Mouse (Mus musculus) ES-Bruce4 (cell line): ENCODE results near the gene Galnt18. TPM values are rescaled to one million over a fixed set of nuclear protein-coding genes. Genes with fewer than 3 reads are reported as not detected.

ENCODE experiments used
- H3K27ac ChIP-seq: 2 replicates; pipeline ENCODE4 v1.5.1; 2012; ENCODE audit warnings: low read length, inconsistent platforms; ENCODE audit not compliant: insufficient read depth
- H3K27me3 ChIP-seq: 2 replicates; pipeline ENCODE4 v1.6.1; 2012; ENCODE audit warnings: mild to moderate bottlenecking, low read length, inconsistent platforms; ENCODE audit not compliant: control insufficient read depth, poor library complexity, insufficient read depth, severe bottlenecking
- H3K36me3 ChIP-seq: 2 replicates; pipeline ENCODE4 v1.6.1; 2012; ENCODE audit warnings: inconsistent platforms, mild to moderate bottlenecking, low read length, moderate library complexity; ENCODE audit not compliant: control insufficient read depth, poor library complexity, insufficient read depth, severe bottlenecking
- H3K4me1 ChIP-seq: one replicate; pipeline ENCODE4 v1.8.1; 2011; ENCODE audit warnings: low read length; ENCODE audit not compliant: control insufficient read depth, insufficient read depth
- H3K4me3 ChIP-seq: 2 replicates; pipeline ENCODE4 v1.5.1; 2011; ENCODE audit warnings: low read depth, mild to moderate bottlenecking, low read length
- H3K9ac ChIP-seq: 2 replicates; pipeline ENCODE4 v1.6.1; 2012; ENCODE audit warnings: low read depth, mild to moderate bottlenecking, inconsistent platforms; ENCODE audit not compliant: poor library complexity, severe bottlenecking
- H3K9me3 ChIP-seq: replicated peaks from 2 replicates; pipeline ENCODE4 v1.6.1; 2012; ENCODE audit warnings: mild to moderate bottlenecking, low read length, inconsistent platforms; ENCODE audit not compliant: control insufficient read depth, poor library complexity, insufficient read depth, severe bottlenecking
- CTCF ChIP-seq: IDR thresholded peaks from one replicate; pipeline ENCODE4 v1.8.1; 2011; ENCODE audit warnings: low read depth, low read length
- EP300 ChIP-seq: IDR thresholded peaks from 2 replicates; pipeline ENCODE4 v1.6.1; 2011; ENCODE audit warnings: low read depth, low read length; ENCODE audit not compliant: insufficient read depth
- POLR2A ChIP-seq: IDR thresholded peaks from one replicate; pipeline ENCODE4 v1.8.1; 2011; ENCODE audit warnings: low read length; ENCODE audit not compliant: insufficient read depth
- polyA plus RNA-seq: library from polyadenylated mRNA; stranded (reverse); fragments of >200 nt; gene quantifications from 2 replicates; pipeline ENCODE4 v1.2.4, GENCODE M21; 2011; ENCODE audit warnings: low read depth; ENCODE audit not compliant: missing spikeins, insufficient read depth, insufficient read length

Galnt18 gene
- polyA plus RNA-seq, 1 experiment, result 2.6 TPM

DNA sequence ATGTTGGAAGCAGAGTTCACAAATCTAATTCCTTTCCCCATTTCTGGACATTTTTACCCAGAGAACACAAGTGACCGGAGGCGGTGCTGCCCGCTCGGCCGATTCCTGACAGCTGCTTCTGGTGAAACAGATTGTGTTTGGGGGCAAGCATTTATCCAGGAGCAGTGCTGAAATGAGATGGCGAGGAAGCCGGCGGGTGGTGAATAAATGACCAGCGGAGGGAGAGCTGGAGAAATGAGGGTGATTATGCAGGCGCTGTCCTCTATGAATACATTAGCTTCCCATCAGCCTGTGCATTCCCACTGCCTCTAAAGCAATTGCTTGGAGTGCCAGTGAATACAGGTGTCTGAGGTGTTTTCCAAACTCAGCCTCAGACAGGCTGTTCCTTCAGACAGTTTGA is 232.7 kb downstream of the Galnt18 start:
- Histone ChIP-seq H3K9ac (no peak overlapping the region), H3K36me3 (no peaks in the 10 kb centered on the region), H3K9me3 (no peaks in the 10 kb centered on the region), H3K4me1 (no peaks in the 10 kb centered on the region), H3K27me3 (no peaks in the 10 kb centered on the region; the same call in 1 of the 2 replicates), H3K4me3 (no peak overlapping the region), H3K27ac (no peak overlapping the region)
- no peak for TF ChIP-seq POLR2A
- TF ChIP-seq EP300, result no peak
- no peak for TF ChIP-seq CTCF

DNA sequence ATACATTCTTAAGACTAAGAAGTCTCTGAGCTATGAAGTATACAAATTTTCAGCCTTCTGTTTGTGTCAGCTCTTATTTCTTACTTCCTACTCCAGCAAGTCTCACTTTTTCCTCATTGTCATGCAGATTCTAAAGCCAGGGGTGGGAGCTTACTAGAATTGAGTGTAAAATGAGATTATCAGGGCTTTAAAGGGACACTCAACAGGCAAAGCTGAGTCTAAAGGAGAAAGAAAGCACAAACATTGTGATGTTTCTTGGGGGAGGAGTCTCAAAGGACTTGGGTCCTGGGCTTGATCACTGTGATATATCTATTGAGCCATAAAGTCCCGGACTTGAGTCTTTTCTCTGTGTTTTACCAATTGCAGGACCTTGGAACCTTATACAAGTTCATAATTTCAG is 234.2 kb downstream of the Galnt18 start:
- Histone ChIP-seq H3K9me3 (no peaks in the 10 kb centered on the region), H3K36me3 (no peaks in the 10 kb centered on the region), H3K27ac (no peak overlapping the region), H3K4me1 (no peaks in the 10 kb centered on the region), H3K27me3 (no peaks in the 10 kb centered on the region), H3K9ac (no peak overlapping the region), H3K4me3 (no peak overlapping the region)
- TF ChIP-seq CTCF, result no peak
- TF ChIP-seq POLR2A, result no peak
- TF ChIP-seq EP300, result no peak

- H3K9me3 ChIP-seq, result 0 out of 2 replicates have a peak, but pooled peaks cover 3% of the 10 kb centered on the region
- no peaks in the 10 kb centered on the region for H3K36me3 ChIP-seq
- no peak for TF ChIP-seq EP300
- no peak for TF ChIP-seq POLR2A
- no peak for TF ChIP-seq CTCF
Observed at GRCm38 (mm10) chr7:111537946-111538345, 241.8 kb downstream of the Galnt18 start.

DNA sequence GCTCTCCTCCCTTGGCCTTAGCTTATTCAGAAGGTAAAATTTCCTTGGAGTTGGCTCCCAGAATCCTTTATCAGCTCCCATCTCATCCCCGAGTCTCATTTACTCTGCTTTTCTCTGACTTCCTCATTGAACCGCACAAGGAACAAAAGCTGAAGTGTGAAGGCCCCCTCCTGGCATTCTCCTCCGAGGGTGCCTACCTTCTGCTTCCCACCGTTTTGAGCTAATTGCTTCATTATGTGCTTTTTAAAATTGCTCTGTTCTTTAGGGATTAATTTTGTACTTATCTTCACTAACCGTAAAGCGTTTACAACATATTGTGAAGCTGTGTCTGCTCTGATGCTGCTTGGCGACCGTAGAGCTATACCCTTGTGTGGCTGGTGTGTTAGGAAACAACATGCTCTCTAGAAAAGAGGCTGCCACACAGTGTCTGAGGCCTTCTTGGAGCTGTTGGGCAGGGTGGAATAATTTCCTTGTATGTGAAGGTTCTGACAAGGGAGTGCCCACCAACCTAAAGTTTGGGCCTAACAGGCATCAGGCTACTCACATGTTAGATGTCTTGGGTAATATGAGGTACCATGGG is 244.9 kb downstream of the Galnt18 start:
- no peaks in the 10 kb centered on the region; the same call in 1 of the 2 replicates for H3K27me3 ChIP-seq
- no peak overlapping the region for H3K27ac ChIP-seq
- no peak overlapping the region for H3K9ac ChIP-seq
- H3K36me3 ChIP-seq, result no peaks in the 10 kb centered on the region
- H3K4me3 ChIP-seq, result no peak overlapping the region
- 0 out of 2 replicates have a peak, but pooled peaks cover 3% of the 10 kb centered on the region for H3K9me3 ChIP-seq
- TF ChIP-seq POLR2A (no peak), EP300 (no peak), CTCF (no peak)
- no peaks in the 10 kb centered on the region for H3K4me1 ChIP-seq

More at GRCm38 (mm10) chr7:111537946-111538345, 241.8 kb downstream of the Galnt18 start:
- Histone ChIP-seq H3K27me3 (no peaks in the 10 kb centered on the region; the same call in 1 of the 2 replicates), H3K4me3 (no peak overlapping the region), H3K27ac (no peak overlapping the region), H3K4me1 (no peaks in the 10 kb centered on the region), H3K9ac (no peak overlapping the region)

DNA sequence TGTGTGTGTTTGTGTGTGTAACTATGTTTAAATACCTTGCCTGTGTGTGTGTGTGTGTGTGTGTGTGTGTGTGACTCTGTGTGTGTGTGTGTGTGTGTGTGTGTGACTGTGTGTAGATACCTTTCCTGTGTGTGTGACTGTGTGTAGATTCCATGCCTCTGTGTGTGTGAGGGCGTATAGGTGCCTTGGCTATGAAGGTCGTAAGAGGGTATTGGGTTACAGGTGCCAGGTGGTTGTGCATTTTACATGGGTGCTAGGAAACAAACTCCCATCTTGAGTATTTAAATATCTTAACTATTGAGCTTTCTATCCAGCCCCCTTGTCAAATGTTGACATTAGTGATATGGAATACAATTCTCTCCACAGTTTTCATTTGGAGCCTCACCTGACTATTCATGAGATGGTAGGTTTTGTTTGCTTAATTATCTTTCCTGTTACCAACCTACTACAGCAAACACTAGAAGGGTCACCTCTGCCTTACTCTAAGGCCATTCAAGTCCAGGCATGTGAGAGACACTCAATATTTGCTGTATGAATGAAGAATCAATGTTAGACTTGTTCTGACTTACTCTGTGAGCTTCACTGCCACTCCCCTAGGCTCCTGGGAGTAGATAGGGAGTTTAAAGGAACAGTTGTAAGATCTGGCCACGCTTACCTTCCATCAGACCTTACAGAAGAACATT is 250.7 kb downstream of the Galnt18 start:
- no peaks in the 10 kb centered on the region for H3K9me3 ChIP-seq
- TF ChIP-seq POLR2A, result no peak
- no peak for TF ChIP-seq EP300
- TF ChIP-seq CTCF, result no peak
- H3K4me1 ChIP-seq, result no peaks in the 10 kb centered on the region
- H3K9ac ChIP-seq, result no peak overlapping the region
- H3K4me3 ChIP-seq, result no peak overlapping the region
- H3K36me3 ChIP-seq, result no peaks in the 10 kb centered on the region
- H3K27me3 ChIP-seq, result no peaks in the 10 kb centered on the region
- H3K27ac ChIP-seq, result no peak overlapping the region

- TF ChIP-seq CTCF (no peak), EP300 (no peak), POLR2A (no peak)
- Histone ChIP-seq H3K4me3 (no peak overlapping the region), H3K4me1 (no peaks in the 10 kb centered on the region), H3K27me3 (no peaks in the 10 kb centered on the region), H3K36me3 (no peaks in the 10 kb centered on the region), H3K9ac (no peak overlapping the region), H3K9me3 (no peaks in the 10 kb centered on the region), H3K27ac (no peak overlapping the region)
Observed at GRCm38 (mm10) chr7:111528462-111528861, 251.3 kb downstream of the Galnt18 start.
